Mouse (Mus musculus): ENCODE data around the gene 1700001O22Rik.

GRCm38 (mm10) chr2:30803604-30804003 is at the start of gene 1700001O22Rik:
- no peak for TF ChIP-seq POLR2A (IDR thresholded peaks at IDR 0.05; ENCODE audit: insufficient read length, low read depth)
- no peak for TF ChIP-seq MAX (IDR thresholded peaks at IDR 0.05; ENCODE audit: low read depth)
- no peak for TF ChIP-seq MYOG (IDR thresholded peaks at IDR 0.05; ENCODE audit: control insufficient read depth in 1 of 3, insufficient read depth in 1 of 3, insufficient read length in 2 of 3, low read depth in 2 of 3)
- no peak for TF ChIP-seq USF1 (IDR thresholded peaks at IDR 0.05; ENCODE audit: low read depth)
- no peak for TF ChIP-seq POLR2AphosphoS2 (IDR thresholded peaks at IDR 0.05; ENCODE audit: insufficient read length, low read depth)
- TF ChIP-seq CEBPB (IDR thresholded peaks at IDR 0.05; ENCODE audit: insufficient read depth, poor library complexity, severe bottlenecking), result no peak
- TF ChIP-seq E2F4 (IDR thresholded peaks at IDR 0.05; ENCODE audit: insufficient read depth), result no peak
- no peak for TF ChIP-seq TCF12 (IDR thresholded peaks at IDR 0.05; ENCODE audit: insufficient read depth, poor library complexity, severe bottlenecking)
- no peak for TF ChIP-seq MYOD1 (IDR thresholded peaks at IDR 0.05; ENCODE audit: control insufficient read depth in 1 of 3, insufficient read length in 2 of 3, low read depth in 2 of 3)
- TF ChIP-seq REST (IDR thresholded peaks at IDR 0.05; ENCODE audit: insufficient read depth, insufficient read length), result no peak
- TF ChIP-seq TCF3 (IDR thresholded peaks at IDR 0.05; ENCODE audit: insufficient read length, low read depth), result no peak

Measured in myocyte (in vitro differentiated cells).